Mouse (Mus musculus) olfactory bulb, adult 2 months (tissue): ENCODE results near the gene Prr30.

Experiments used
- CTCF ChIP-seq: fragments of 200-500 bp; IDR thresholded peaks from 2 replicates; pipeline ENCODE4 v1.5.1; 2012; ENCODE audit warnings: low read depth, mild to moderate bottlenecking, low read length, moderate library complexity; ENCODE audit not compliant: insufficient read depth
- POLR2A ChIP-seq: fragments of 200-500 bp; IDR thresholded peaks from 2 replicates; pipeline ENCODE4 v1.6.1; 2012; ENCODE audit warnings: mild to moderate bottlenecking, low read depth, low read length, moderate library complexity; ENCODE audit not compliant: insufficient read depth

GRCm38 (mm10) chr14:101237965-101238364 lies 37.8 kb upstream of the Prr30 start:
- TF ChIP-seq CTCF (no peak), POLR2A (no peak)
